Mouse (Mus musculus) G1E-ER4 (cell line): Measurements from ENCODE around the gene Fgf8. TPM values are rescaled to one million over a fixed set of nuclear protein-coding genes. Genes with fewer than 3 reads are reported as not detected.

Experiments
- GATA1 ChIP-seq: IDR thresholded peaks from one replicate; pipeline ENCODE4 v1.8.0; 2012; ENCODE audit warnings: low read length, inconsistent platforms
- polyA plus RNA-seq: library from polyadenylated mRNA; stranded (reverse); fragments of >175 nt; gene quantifications from 2 replicates; pipeline ENCODE4 v1.2.3, GENCODE M21; 2012

Gene Fgf8
- polyA plus RNA-seq, 1 experiment = not detected

- no peak for TF ChIP-seq GATA1
These were observed 16.0 kb upstream of the Fgf8 start for GRCm38 (mm10) chr19:45758671-45759070.

- TF ChIP-seq GATA1 = no peak
These were observed 10.8 kb upstream of the Fgf8 start for GRCm38 (mm10) chr19:45753551-45753950.

GRCm38 (mm10) chr19:45751881-45752280 is 9.2 kb upstream of the Fgf8 start:
- no peak for TF ChIP-seq GATA1

GRCm38 (mm10) chr19:45749243-45750043 is 6.7 kb upstream of the Fgf8 start, which contains the start of gene Npm3:
Gene Npm3 (minus strand): TSS chr19:45749591.
- no peak for TF ChIP-seq GATA1

GRCm38 (mm10) chr19:45748691-45749242 is 6.1 kb upstream of the Fgf8 start:
- no peak for TF ChIP-seq GATA1

- no peak for TF ChIP-seq GATA1
These were observed 5.5 kb upstream of the Fgf8 start for GRCm38 (mm10) chr19:45748206-45748605.

- no peak for TF ChIP-seq GATA1
These were observed 4.5 kb upstream of the Fgf8 start for GRCm38 (mm10) chr19:45747028-45747867.

- TF ChIP-seq GATA1 = no peak
These were observed 3.7 kb upstream of the Fgf8 start for GRCm38 (mm10) chr19:45746153-45747020.

GRCm38 (mm10) chr19:45745344-45746152 is 2.8 kb upstream of the Fgf8 start:
- TF ChIP-seq GATA1 = no peak

GRCm38 (mm10) chr19:45743619-45744018 is 904 bp upstream of the Fgf8 start:
- no peak for TF ChIP-seq GATA1

GRCm38 (mm10) chr19:45742984-45743575 is 365 bp upstream of the Fgf8 start:
- TF ChIP-seq GATA1 = no peak

GRCm38 (mm10) chr19:45741431-45742217 is 1.1 kb downstream of the Fgf8 start:
- TF ChIP-seq GATA1 = no peak

GRCm38 (mm10) chr19:45740817-45741216 is 1.9 kb downstream of the Fgf8 start:
- no peak for TF ChIP-seq GATA1
